Mouse (Mus musculus) G1E (cell line): ENCODE data around the gene Tmcc3. TPM values are rescaled to one million over a fixed set of nuclear protein-coding genes. Genes with fewer than 3 reads are reported as not detected.

Experiments used
- ATAC-seq: 2 replicates; pipeline ENCODE4 v1.8.0; 2016; ENCODE audit warnings: mild to moderate bottlenecking; ENCODE audit not compliant: insufficient number of reproducible peaks, poor library complexity, low FRiP score, severe bottlenecking; ENCODE audit errors: extremely low read depth
- DNase-seq: peaks from one replicate; pipeline ENCODE4 v3.0.0; 2012; ENCODE audit warnings: low spot score
- H3K27me3 ChIP-seq: 2 replicates; pipeline ENCODE4 v1.6.1; 2012; ENCODE audit warnings: mild to moderate bottlenecking, low read length, inconsistent platforms; ENCODE audit not compliant: insufficient read depth
- H3K36me3 ChIP-seq: replicated peaks from 2 replicates; pipeline ENCODE3; 2012; ENCODE audit warnings: mild to moderate bottlenecking, inconsistent platforms
- H3K4me1 ChIP-seq: 2 replicates; pipeline ENCODE4 v1.6.1; 2012; ENCODE audit warnings: low read depth, low read length, inconsistent platforms, mixed read lengths; ENCODE audit not compliant: insufficient read depth
- H3K4me3 ChIP-seq: 2 replicates; pipeline ENCODE4 v1.5.1; 2012; ENCODE audit warnings: low read depth, mild to moderate bottlenecking, inconsistent platforms, low read length, moderate library complexity, mixed read lengths
- H3K9me3 ChIP-seq: replicated peaks from 2 replicates; pipeline ENCODE4 v1.6.1; 2012; ENCODE audit warnings: inconsistent platforms
- CTCF ChIP-seq: IDR thresholded peaks from 2 replicates; pipeline ENCODE4 v1.5.1; 2012; ENCODE audit warnings: low read depth, low read length, inconsistent platforms, mixed read lengths
- GATA1 ChIP-seq: IDR thresholded peaks from 2 replicates; pipeline ENCODE4 v1.6.1; 2012; ENCODE audit warnings: borderline replicate concordance, low read length, inconsistent platforms, mixed read lengths
- GATA2 ChIP-seq: IDR thresholded peaks from 2 replicates; pipeline ENCODE4 v1.6.1; 2012; ENCODE audit warnings: low read depth, low read length, inconsistent platforms, borderline replicate concordance
- POLR2AphosphoS5 ChIP-seq: IDR thresholded peaks from 2 replicates; pipeline ENCODE4 v1.6.1; 2012; ENCODE audit warnings: low read depth, low read length, inconsistent platforms; ENCODE audit not compliant: insufficient replicate concordance
- TAL1 ChIP-seq: conservative IDR thresholded peaks from 2 replicates; pipeline ENCODE4 v1.6.1; 2012; ENCODE audit warnings: low read depth, low read length, inconsistent platforms, mixed read lengths
- polyA plus RNA-seq: library from polyadenylated mRNA; stranded (reverse); fragments of >175 nt; gene quantifications from 2 replicates; pipeline ENCODE4 v1.2.3, GENCODE M21; 2012
- total RNA-seq, 2 experiments: library from RNA; stranded (forward) in 1 of 2; stranded (reverse) in 1 of 2; fragments of 200-1000 nt in 1 of 2; fragments of >200 nt in 1 of 2; fragmentation: Nextera tagmentation in 1 of 2; gene quantifications; 2 replicates each; pipeline ENCODE4 v1.2.3; 2014 to 2017

The Tmcc3 gene
- total and polyA plus RNA-seq, 3 experiments = 3.3 to 15.6 (median 8.1) TPM

DNA sequence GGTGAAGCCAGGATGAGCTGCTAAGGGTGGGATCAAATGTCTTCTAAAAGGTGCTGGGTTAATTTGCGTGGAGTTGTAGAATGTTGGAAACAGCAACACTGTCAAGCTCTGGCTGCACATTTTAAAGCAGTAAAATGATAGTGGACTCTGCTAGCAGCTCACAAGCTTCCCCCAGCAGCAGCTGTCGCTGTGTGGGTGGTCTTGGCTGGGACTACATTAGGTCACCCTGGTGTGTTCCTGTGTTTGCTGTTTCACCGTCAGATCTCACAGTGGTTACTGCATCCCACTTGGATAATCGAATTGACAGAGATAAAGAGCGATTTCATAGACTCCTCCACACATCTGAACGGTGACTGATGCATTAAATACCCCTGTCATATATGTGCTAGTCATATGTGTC, 146.9 kb downstream of the Tmcc3 start:
- ATAC-seq (no peak), DNase-seq (no peak)
- H3K4me3 ChIP-seq = no peak overlapping the region
- TF ChIP-seq TAL1 (no peak), GATA2 (no peak), POLR2AphosphoS5 (no peak), CTCF (no peak), GATA1 (no peak)
- no peaks in the 10 kb centered on the region for H3K36me3 ChIP-seq
- H3K9me3 ChIP-seq = no peaks in the 10 kb centered on the region
- peaks cover 12% of the 10 kb centered on the region for H3K27me3 ChIP-seq
- H3K4me1 ChIP-seq = no peaks in the 10 kb centered on the region

DNA sequence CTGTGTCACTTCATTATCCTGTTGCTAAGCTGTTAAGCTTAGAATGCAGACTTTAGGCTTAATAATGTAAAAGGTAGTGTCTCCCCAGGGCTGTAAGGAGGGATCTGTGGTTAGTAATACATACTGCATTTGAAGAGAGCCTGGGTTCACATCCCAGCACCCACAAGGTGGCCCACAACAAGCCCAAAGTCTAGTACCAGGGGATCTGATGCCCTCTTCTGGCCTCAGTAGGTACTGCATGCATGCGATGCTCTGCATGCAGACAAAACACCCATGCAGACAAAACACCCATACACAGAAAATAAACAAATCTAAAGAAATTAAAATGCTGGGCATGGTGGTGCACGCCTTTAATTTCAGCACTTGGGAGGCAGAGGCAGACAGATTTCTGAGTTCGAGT, 149.6 kb downstream of the Tmcc3 start:
- no peaks in the 10 kb centered on the region for H3K9me3 ChIP-seq
- ATAC-seq (no peak), DNase-seq (no peak)
- H3K27me3 ChIP-seq = peaks cover 14% of the 10 kb centered on the region
- H3K4me1 ChIP-seq = no peaks in the 10 kb centered on the region
- H3K36me3 ChIP-seq = no peaks in the 10 kb centered on the region
- no peak overlapping the region for H3K4me3 ChIP-seq
- TF ChIP-seq CTCF (peak; percentile 85), POLR2AphosphoS5 (no peak)

DNA sequence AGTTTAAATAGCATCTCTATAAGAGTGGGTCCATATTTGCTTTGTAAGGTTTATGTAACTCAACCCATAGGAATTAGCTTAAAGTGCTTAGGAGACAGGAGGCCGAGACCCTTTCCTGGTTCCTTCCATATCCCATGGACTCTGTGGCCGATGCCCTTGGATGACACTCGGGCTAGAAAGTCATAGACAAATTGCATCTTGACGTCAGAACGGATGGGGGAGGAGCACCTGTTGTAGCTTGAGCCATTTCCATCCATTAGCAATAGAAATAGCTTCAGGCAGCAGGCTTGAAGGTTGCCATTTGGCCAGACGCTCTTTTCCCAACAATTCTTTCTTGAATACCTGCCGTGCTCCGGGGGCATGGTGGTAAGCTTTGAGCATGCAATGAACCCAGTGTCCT, 150.1 kb downstream of the Tmcc3 start:
- Histone ChIP-seq H3K4me1 (no peaks in the 10 kb centered on the region), H3K27me3 (peaks cover 14% of the 10 kb centered on the region), H3K4me3 (no peak overlapping the region), H3K9me3 (no peaks in the 10 kb centered on the region), H3K36me3 (no peaks in the 10 kb centered on the region)
- ATAC-seq (no peak), DNase-seq (no peak)
- no peak for TF ChIP-seq GATA2
- TF ChIP-seq GATA1 = no peak

DNA sequence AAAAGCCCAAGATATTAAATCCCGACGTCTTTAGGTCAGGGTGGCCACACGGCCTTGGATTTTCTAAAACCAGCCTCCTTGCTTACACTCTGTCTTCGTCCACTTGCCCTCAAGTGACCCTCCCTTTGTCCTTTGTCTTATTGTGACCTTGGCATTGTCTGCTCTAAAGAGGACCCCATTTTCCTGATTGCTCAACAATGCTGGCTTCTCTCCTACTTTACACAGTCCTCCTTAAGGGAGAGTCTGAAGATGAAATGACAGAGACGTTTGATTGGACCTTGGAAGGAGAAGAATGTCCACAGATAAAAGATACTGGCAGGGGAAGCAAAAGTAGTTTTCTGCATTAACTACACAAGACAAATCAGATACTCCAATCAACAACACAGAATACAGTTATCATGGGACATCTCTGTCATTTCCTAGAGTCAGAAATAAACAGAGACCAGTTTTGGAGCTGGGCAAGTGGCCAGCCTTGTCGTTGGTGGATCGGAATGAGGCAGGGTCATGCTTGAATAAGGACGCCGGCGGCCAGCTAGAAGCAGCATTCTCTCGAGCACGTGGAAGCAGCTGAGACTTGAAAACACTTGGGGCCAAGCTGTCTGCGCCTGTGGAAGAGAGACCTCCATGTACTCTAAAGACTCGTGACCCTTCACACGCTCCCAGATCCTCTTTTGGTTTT, 150.8 kb downstream of the Tmcc3 start:
- no peak overlapping the region for H3K4me3 ChIP-seq
- TF ChIP-seq GATA2 (no peak), POLR2AphosphoS5 (no peak), GATA1 (no peak), TAL1 (no peak), CTCF (no peak)
- ATAC-seq = no peak
- H3K9me3 ChIP-seq = no peaks in the 10 kb centered on the region
- H3K27me3 ChIP-seq = peaks cover 12% of the 10 kb centered on the region
- no peak for DNase-seq
- no peaks in the 10 kb centered on the region for H3K4me1 ChIP-seq
- no peaks in the 10 kb centered on the region for H3K36me3 ChIP-seq

DNA sequence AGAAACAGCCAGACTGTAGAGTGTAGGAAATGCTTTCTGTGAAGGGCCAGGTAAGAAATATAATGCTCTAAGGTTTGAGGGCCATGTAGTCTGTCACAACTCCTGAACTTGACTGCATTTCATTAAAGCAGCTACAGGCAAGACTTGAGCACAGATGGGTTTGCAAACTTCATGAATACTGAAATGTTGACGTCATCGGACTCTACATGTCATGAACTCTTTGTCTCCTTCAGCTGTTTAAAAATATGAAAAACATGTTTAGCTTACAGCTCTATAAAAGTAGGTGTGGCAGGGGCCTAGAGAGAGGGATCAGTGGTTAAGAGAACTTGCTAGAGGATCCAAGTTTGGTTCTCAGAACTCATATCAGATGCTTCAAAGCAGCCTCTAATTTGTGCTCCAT, 151.7 kb downstream of the Tmcc3 start:
- TF ChIP-seq GATA2 = no peak
- no peak for DNase-seq
- Histone ChIP-seq H3K27me3 (peaks cover 14% of the 10 kb centered on the region), H3K36me3 (no peaks in the 10 kb centered on the region), H3K4me3 (no peak overlapping the region), H3K4me1 (no peaks in the 10 kb centered on the region), H3K9me3 (no peaks in the 10 kb centered on the region)
- ATAC-seq = no peak

DNA sequence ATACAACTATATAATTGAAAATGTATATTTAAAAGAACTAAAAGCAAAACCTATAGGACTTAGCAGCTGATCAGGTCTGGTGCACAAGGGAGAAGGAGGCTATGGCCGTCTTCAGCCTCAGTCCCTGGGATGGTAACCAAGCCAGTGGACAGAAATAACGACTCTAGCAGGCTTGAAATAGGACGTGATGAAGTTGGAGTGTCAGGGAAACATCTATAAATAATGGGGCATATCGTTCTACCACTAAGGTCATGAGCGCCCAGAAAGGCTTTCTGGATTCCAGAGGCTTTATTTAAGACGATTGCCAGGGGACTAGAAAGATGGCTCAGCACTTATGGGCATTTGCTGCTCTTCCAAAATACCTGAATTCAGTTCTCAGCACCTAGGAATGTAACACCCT, 153.9 kb downstream of the Tmcc3 start:
- Histone ChIP-seq H3K36me3 (no peaks in the 10 kb centered on the region), H3K27me3 (peaks cover 14% of the 10 kb centered on the region; the same call in 1 of the 2 replicates), H3K9me3 (no peaks in the 10 kb centered on the region), H3K4me1 (no peaks in the 10 kb centered on the region), H3K4me3 (no peak overlapping the region)
- DNase-seq (no peak), ATAC-seq (no peak)
- no peak for TF ChIP-seq GATA2
- no peak for TF ChIP-seq TAL1
- no peak for TF ChIP-seq CTCF
- no peak for TF ChIP-seq GATA1
- no peak for TF ChIP-seq POLR2AphosphoS5

DNA sequence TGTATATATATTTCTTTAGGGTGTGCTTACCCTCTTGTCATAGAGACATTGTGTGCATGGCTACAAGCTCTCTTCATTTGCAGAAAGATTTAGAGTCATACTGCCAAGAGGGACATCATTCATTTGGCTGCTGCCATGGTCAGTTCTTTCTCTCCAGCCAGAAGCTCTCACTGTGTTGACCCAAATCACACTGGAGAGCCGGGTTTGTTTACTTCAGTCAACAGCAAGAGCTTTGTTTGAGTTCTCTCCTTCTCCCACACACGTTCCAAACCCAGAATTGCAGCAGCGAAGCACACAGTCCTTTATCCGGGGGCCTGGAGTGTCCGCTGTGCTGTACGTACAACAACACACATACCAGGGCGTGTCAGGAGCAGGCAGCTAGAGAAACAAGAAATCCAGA, 154.6 kb downstream of the Tmcc3 start:
- DNase-seq (no peak), ATAC-seq (no peak)
- TF ChIP-seq POLR2AphosphoS5 (no peak), TAL1 (no peak), CTCF (no peak), GATA2 (no peak), GATA1 (no peak)
- Histone ChIP-seq H3K27me3 (peaks cover 15% of the 10 kb centered on the region; the same call in 1 of the 2 replicates), H3K4me3 (no peak overlapping the region), H3K36me3 (no peaks in the 10 kb centered on the region), H3K4me1 (no peaks in the 10 kb centered on the region), H3K9me3 (no peaks in the 10 kb centered on the region)
